Mouse (Mus musculus): Measurements from ENCODE around the gene Icosl. TPM values are rescaled to one million over a fixed set of nuclear protein-coding genes. Genes with fewer than 3 reads are reported as not detected.

Icosl gene
- polyA plus RNA-seq, 1 experiment from 2014 or later = 4.8 TPM

- peaks cover 5% of the 10 kb centered on the region; the same call in 1 of the 2 replicates for H3K4me1 ChIP-seq (replicated peaks)
- no peaks in the 10 kb centered on the region for H3K27me3 ChIP-seq (replicated peaks)
- H3K4me2 ChIP-seq (replicated peaks) = no peak overlapping the region
- no peak overlapping the region for H3K9ac ChIP-seq
- 57% methylated on average over 1 of the region's 1 CpGs for WGBS
- H3K4me3 ChIP-seq (replicated peaks) = no peak overlapping the region
- no peaks in the 10 kb centered on the region for H3K9me3 ChIP-seq
- ATAC-seq = no peak
- no peaks in the 10 kb centered on the region for H3K36me3 ChIP-seq
- H3K27ac ChIP-seq = no peak overlapping the region
Measured at GRCm38 (mm10) chr10:78127931-78128330, 58.8 kb downstream of the Icosl start.

- no peak for ATAC-seq
- 84% methylated on average over 2 of the region's 2 CpGs for WGBS
Measured at GRCm38 (mm10) chr10:78128647-78129046, 59.5 kb downstream of the Icosl start.

GRCm38 (mm10) chr10:78129423-78129822, 60.3 kb downstream of the Icosl start:
- Histone ChIP-seq H3K27ac (no peak overlapping the region), H3K9me3 (no peaks in the 10 kb centered on the region), H3K36me3 (no peaks in the 10 kb centered on the region), H3K4me3 (replicated peaks) (no peak overlapping the region), H3K4me2 (replicated peaks) (no peak overlapping the region), H3K27me3 (replicated peaks) (no peaks in the 10 kb centered on the region), H3K9ac (no peak overlapping the region), H3K4me1 (replicated peaks) (peaks cover 7% of the 10 kb centered on the region; the same call in 1 of the 2 replicates)
- WGBS = 49% methylated on average over 11 of the region's 11 CpGs
- no peak for ATAC-seq

More at GRCm38 (mm10) chr10:78128647-78129046, 59.5 kb downstream of the Icosl start:
- H3K36me3 ChIP-seq = no peaks in the 10 kb centered on the region
- no peaks in the 10 kb centered on the region for H3K9me3 ChIP-seq
- H3K9ac ChIP-seq = no peak overlapping the region
- H3K4me2 ChIP-seq (replicated peaks) = no peak overlapping the region
- H3K4me1 ChIP-seq (replicated peaks) = peaks cover 5% of the 10 kb centered on the region; the same call in 1 of the 2 replicates
- no peak overlapping the region for H3K4me3 ChIP-seq (replicated peaks)
- H3K27me3 ChIP-seq (replicated peaks) = no peaks in the 10 kb centered on the region
- no peak overlapping the region for H3K27ac ChIP-seq

- no peaks in the 10 kb centered on the region for H3K36me3 ChIP-seq
- no peak overlapping the region for H3K4me3 ChIP-seq (replicated peaks)
- H3K27me3 ChIP-seq (replicated peaks) = no peaks in the 10 kb centered on the region
- H3K9me3 ChIP-seq = no peaks in the 10 kb centered on the region
- WGBS = 80% methylated on average over 4 of the region's 4 CpGs
- H3K4me1 ChIP-seq (replicated peaks) = peaks cover 13% of the 10 kb centered on the region
- no peak overlapping the region for H3K27ac ChIP-seq
- H3K9ac ChIP-seq = no peak overlapping the region
- no peak for ATAC-seq
- H3K4me2 ChIP-seq (replicated peaks) = no peak overlapping the region
Measured at GRCm38 (mm10) chr10:78129998-78130397, 60.9 kb downstream of the Icosl start.

Other genes starting within 250 kb of the Icosl start
- not detected in 2 replicates for gene Krtap10-4, start 242.2 kb upstream of the Icosl start, polyA plus RNA-seq (2015; fragmentation: Nextera tagmentation; extraction: Ambion mirVana)
- gene Krtap10-10, start 233.4 kb upstream of the Icosl start, polyA plus RNA-seq (2015; fragmentation: Nextera tagmentation; extraction: Ambion mirVana) = not detected in 2 replicates
- gene Gm36176, start 222.5 kb upstream of the Icosl start, polyA plus RNA-seq (2015; fragmentation: Nextera tagmentation; extraction: Ambion mirVana) = not detected in 2 replicates
- not detected in 2 replicates for gene Gm10318, start 216.4 kb upstream of the Icosl start, polyA plus RNA-seq (2015; fragmentation: Nextera tagmentation; extraction: Ambion mirVana)
- gene Gm3285, start 207.3 kb upstream of the Icosl start, polyA plus RNA-seq (2015; fragmentation: Nextera tagmentation; extraction: Ambion mirVana) = not detected in 2 replicates
- gene Lrrc3, start 166.8 kb upstream of the Icosl start, polyA plus RNA-seq (2015; fragmentation: Nextera tagmentation; extraction: Ambion mirVana) = 3.9 TPM in 2 replicates
- gene Trpm2, start 98.7 kb upstream of the Icosl start, polyA plus RNA-seq (2015; fragmentation: Nextera tagmentation; extraction: Ambion mirVana) = 1.1 and 1.2 TPM in 2 replicates
- 17.3 and 17.5 TPM in 2 replicates for gene 1810043G02Rik, start 90.8 kb upstream of the Icosl start, polyA plus RNA-seq (2015; fragmentation: Nextera tagmentation; extraction: Ambion mirVana)
- 252 and 254 TPM in 2 replicates for gene Pfkl, start 59.2 kb upstream of the Icosl start, polyA plus RNA-seq (2015; fragmentation: Nextera tagmentation; extraction: Ambion mirVana)
- 0.11 and 0.31 TPM in 2 replicates for gene Dnmt3l, start 27.4 kb upstream of the Icosl start, polyA plus RNA-seq (2015; fragmentation: Nextera tagmentation; extraction: Ambion mirVana)
- gene Aire, start 25.7 kb upstream of the Icosl start, polyA plus RNA-seq (2015; fragmentation: Nextera tagmentation; extraction: Ambion mirVana) = 0.15 and 0.28 TPM in 2 replicates
- 34.9 and 37.2 TPM in 2 replicates for gene D10Jhu81e, start 100.5 kb downstream of the Icosl start, polyA plus RNA-seq (2015; fragmentation: Nextera tagmentation; extraction: Ambion mirVana)
- 17.5 and 17.7 TPM in 2 replicates for gene Pwp2, start 115.8 kb downstream of the Icosl start, polyA plus RNA-seq (2015; fragmentation: Nextera tagmentation; extraction: Ambion mirVana)
- 17.3 and 17.6 TPM in 2 replicates for gene Trappc10, start 175.3 kb downstream of the Icosl start, polyA plus RNA-seq (2015; fragmentation: Nextera tagmentation; extraction: Ambion mirVana)